Mouse (Mus musculus): ENCODE results near the gene Nol10. TPM values are rescaled to one million over a fixed set of nuclear protein-coding genes. Genes with fewer than 3 reads are reported as not detected.
"Not testable (repeated sequence)": the region's sequence is repeated elsewhere in the genome, so short reads cannot be mapped to it uniquely, and the experiment has no call there.

The Nol10 gene
- total RNA-seq, 2 experiments from 2014 or later: 6.3 to 7.4 TPM

DNA sequence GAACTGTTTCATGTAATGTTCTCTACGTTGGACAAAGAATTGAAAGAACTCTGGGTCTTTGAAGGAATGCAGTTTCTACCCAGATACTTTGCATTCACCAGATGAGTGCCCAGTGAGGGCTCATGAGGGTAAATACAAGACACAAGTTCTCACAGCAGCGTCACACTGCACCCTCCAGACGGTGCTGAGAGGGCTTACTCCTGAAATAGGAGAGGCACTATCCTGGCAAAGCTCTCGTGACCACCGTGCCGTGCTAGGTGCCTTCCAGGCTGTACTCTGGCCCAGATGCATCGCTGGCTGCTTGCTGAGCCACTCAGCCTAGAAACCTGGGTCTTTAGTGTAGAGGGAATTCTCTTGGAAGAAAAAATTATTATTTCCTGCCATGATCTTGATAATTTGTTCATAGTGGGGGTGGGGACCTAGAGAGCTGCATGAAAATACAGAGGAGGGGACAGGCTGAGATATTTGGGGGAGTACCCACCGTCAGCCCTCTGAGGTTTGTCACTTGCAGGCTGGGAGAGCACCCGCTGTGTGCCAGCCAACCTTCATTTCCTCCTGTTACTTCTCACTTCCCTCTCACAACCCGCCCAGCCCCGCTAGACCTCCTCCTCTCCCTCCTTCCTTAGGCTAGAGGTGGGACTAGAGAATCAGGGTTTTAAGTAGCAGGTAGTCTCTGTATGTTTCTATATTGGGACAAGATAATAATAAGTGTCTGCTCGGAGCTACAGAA lies 63.7 kb downstream of the Nol10 start:
- DNase-seq: no peak

DNA sequence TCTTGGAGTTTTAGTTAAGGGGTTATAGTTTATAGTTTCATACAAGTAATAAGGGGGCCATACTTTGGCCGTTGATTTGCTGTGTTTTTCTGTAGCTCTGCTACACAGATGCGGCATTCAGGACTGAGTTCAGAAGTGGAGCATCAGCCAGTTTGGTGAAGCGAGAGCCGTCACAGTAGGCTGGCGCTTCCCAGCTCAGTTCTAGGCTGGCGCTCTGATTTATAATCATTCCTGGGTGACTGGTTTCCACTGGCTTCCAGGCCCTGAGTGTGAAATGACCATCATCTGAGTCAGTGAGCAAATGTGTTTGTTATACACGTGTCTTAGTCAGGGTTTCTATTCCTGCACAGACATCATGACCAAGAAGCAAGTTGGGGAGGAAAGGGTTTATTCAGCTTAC lies 66.5 kb downstream of the Nol10 start:
- DNase-seq: no peak

DNA sequence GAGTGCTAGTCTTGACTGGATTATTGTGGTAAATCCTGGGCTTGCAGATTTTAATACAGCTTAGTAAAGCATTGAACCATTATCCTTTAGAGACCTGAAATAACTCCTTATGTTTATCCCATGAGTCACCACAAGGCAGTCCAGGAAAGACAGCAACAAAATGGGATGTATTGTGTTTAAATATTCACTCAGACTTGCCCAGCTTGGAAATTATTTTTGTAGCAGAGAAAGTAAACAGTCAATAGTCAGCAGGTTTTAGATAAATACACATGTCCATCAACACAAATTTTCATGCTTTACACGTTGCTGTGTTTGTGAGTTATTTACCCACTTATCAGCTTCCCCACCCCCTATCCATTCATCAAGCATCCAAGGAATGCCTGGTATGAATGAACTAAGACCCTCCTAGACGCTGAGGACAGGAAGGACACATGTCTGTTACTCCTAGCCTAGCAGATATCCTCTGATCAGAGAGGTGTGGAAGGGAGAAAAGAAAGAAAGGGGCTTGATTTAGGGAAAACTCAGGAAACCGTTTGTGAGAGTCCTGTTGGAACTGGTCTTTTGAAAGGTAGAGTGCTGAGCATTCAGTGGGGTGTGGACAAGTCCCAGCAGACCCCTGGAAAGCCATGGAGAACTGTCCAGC lies 72.0 kb downstream of the Nol10 start:
- DNase-seq: no peak

DNA sequence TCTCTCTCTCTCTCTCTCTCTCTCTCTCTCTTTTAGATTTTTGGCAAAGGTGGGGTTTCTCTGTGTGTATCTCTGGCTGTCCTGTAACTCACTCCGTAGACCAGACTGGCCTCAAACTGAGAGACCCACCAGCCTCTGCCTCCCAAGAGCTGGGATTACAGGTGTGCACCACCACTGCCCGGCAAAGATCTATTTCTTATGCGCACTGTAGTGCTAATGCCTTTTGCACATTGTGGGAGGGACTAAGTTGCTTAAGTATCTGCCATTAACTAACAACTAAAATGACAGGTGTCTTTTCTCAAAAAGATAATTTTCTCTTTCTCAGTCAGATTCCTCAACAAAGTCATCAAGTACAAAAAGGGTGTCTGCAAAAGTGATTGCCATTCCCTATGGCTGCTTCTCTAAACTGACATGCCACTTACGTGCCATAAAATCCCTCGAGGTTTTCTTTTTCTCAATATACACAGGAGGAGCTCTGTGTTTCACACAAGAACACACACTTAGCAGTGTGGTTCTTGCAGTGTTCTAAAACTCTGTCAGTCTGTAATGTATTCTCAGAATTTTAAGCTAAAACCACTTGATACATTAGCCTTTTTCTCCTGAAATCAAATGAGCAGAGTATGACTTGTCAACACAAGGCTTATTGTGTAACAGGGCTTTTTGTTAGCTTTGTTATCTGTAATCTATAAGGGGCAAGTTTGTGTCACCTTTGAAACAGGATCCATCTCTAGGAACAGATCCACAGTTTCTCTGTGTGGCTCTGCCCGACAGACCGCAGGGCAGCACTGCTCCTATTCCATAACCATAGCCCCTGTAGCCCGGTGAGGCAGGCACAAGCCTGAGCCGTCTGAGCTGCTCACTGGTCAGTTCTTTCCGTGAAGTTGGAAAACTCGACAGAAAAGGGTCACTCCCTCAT lies 77.3 kb downstream of the Nol10 start:
- no peak for DNase-seq

DNA sequence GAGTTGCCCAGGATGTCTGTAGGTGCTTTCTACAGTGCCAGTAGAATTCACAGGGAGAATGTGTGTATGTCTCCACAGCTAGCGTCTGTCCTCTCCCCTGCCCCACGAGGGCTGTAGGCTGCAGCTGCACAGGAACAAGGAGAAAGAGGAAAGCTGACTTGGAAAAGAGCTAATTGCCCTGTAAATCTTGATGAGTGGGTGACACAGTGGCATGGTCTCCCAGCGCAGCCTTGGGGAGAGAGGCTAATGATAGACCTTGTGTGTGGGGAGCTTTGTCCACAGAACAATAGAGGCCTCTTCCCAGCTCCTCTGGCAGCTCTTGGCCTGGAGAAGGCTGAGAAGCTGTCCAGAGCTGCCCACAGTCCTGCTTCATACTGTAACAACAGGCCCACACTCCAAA lies 78.5 kb downstream of the Nol10 start:
- no peak for DNase-seq

DNA sequence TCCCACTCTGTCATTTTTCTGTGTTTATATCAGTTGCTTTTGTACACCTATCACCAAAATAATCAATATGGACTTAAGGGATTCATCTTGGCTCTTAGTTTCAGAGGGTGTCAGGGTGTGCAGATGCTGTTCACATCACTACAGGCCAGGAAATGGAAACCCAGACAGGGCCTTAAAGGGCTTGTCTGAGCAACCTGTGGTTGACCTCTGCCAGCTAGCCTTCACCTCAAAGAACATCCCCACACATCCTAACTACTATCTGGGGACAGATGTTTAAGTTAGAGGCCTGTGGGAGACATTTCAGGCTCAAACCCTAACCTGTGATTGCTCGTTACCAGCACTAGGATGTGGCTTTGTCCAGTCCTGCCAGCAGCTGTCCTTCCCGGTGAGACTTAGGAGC lies 82.3 kb downstream of the Nol10 start:
- no peak for DNase-seq

DNA sequence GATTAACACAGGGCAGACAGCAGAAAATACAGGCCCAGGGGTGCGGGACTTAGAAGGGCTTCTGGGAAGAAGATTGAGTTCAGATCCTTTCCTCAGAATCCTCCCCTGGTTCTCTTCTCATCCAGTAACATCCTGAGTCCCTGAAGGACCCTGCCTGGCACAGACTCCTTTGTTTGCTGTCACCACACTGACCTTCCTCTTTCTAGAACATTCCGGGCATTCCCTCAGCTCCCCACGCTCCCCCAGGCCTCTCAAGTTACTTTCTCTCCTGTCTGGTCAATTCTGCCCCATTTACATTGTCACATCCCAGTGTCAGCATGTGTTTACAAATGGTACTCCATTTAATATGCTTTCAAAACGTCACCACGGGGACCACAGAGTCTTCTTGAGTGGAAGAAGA lies 82.9 kb downstream of the Nol10 start:
- no peak for DNase-seq

DNA sequence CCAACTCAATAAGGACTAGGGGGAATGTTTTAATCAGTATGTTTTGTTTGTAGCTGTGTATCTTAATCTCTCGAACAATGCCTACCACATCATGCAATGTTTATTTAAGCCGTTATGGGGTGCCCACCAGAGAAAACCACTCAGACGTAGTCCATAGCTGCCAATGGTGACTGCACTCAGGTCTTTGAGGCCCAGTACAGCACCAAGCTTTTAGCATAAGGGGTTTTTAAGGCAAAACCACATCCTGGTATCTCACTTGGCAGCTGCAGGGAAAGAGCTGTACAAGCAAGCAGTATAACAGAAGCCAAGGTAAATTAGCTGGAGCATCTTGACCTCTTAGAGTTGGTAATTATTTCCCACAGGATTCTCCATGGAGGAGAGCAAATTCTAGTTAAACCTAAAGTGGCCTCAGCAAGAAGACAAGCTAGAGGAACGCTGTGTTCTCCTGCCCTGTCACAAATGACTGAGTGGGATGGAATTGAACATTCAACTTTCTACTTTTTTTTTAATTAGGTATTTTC lies 83.6 kb downstream of the Nol10 start:
- DNase-seq: no peak

DNA sequence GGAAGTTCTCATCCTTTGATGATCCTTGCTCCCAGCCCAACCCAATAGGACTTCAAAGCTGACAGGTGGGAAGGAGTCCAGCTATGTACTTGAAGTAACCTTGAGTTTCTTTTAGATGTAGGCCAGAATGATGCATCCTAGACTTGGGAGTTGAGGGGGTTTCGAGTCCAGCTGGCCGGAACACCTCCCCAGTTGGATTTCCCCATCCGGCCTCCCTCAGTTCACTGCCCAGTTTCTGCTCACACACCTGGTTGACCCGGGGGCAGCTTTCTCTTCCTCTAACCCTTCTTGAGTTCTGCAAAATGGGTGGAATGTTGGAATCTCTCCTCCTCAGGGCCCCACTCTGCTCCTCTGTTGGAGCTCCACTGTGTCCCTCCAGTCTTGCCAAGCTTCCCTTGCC lies 85.5 kb downstream of the Nol10 start:
- no peak for DNase-seq

DNA sequence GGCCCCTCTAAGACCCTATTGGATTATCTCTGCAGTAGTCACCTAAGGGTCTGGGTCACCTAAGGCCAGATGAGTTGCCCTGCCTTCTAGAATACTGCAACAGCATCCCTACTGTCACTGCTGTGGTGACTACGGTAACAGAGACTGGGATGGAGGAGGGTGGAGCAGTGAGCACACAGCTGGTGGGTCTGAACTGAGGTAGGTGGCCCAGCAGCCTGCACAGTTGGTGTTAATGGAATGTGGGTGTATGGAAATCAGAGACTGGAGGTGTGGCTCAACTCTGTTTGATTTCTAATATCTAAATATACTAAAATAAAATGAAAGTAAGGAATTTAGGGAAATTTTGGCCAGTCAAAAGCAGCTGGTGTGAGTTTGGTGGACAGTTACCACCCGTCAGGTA lies 88.2 kb downstream of the Nol10 start:
- DNase-seq: no peak

DNA sequence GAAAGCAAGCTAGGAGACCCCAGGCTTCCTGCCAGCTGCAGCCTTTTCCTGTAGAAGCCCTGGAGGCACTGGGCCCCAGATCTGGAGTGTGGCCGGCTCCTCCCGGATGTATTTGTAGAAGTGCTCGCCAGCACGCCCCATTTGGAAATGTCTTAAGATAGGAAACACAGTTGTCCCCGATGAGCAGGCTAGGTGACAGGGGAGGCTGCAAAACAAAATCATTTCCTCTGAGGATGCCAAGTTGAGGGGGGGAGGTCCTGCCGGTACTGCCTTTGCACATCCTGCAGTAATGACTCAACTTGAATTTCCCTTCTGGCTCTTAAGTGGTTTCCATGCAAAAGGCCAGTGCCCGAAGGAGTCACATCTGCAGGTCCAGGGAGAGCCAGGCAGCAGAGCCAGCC lies 92.0 kb downstream of the Nol10 start:
- DNase-seq: peak; percentile 42

DNA sequence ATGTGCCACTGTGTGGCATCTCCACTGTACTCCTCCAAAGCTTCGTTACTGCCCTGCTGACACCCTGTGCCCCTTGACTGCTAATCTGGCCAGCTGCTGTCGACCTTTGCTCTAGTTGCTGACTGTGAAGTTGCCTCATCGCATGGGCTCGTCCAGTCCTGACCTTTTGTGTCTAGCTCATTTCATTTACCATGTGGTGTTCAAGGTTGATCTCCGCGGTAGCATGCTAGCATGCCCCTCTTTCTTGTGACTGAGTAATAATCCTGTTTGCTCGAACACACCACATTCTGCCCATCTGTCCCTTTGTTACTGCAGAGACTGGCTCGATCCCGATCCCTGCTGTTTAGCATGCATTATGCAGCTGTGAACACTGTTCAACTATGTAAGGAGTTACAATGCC lies 93.2 kb downstream of the Nol10 start:
- no peak for DNase-seq

DNA sequence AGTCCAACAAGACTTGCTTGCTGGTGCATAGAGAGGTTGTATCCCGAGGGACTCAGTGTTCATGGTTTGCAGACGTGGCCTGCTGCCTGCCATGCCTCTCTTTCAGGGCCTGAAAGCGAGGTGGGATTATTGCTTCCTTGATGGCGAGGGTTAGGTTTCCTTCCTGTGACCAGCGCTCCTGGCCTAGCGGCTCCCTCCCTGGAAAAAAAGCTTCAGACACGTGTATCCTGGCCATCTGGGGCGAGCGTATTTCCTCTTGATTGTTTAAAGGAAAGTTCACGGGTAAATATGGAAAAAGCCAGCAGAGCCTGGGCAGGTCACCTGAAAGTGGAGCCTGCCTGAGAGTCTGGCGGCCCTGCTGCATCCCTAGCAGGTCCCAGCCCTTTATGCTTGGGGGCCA lies 96.1 kb downstream of the Nol10 start:
- peak; percentile 46 for DNase-seq

DNA sequence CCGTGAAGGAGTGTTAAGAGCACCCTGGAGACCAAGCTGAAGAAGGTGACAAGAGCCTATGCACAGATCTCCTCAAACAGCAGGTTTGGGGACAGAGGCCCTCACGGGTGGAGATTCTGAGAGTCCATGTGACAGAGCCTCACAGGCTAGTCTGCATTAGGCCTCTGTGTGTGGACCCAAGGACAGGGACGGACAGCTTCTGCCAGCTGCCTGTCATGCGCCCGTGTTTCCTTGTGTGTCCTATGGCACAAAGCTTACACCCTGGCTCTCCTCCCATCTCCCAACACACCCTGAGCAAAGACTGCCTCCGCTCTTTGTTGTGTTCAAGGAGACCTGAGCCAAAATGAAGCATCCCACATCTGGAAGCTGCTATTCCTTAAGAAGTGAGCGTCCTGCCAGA lies 97.0 kb downstream of the Nol10 start:
- DNase-seq: no peak

DNA sequence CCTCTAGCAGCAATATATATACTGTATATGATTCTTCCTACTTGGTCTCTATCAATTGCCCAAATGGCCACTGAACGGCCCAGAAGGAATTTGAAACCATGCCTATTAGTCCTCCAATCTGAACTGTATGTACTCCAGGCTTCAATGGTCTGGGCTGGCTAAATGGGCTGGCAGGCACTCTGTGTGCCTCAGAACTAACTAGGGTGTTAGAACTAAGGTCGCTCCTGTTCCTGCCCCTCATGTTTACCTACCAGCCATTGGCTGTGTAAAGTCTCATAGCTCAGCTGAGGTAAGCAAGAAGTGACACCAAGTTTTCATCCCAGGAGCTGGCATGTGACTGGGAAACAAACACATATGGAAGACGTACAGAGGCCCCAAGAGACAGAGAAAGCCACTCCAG lies 100.5 kb downstream of the Nol10 start:
- DNase-seq: peak; percentile 5

DNA sequence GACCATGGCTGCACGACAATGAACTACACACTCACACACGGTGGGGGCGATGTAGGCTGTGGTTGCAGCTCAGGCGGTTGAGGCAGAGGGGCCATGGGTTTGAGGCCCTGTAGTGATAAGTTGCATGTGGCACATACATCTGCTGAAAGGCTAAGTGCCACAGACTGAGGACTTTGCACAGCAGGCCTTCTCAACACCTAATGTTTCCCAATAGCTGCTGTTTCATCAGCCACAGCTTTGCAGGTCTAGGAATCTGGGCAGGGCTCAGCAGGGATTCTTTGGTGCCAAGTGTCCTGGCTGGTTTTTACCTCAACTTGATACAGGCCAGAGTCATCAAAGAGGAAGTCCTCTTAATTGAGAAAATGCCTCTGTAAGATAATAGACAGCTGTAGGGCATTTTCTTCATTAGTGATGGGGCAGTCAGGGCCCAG lies 101.4 kb downstream of the Nol10 start:
- peak; percentile 5 for DNase-seq

DNA sequence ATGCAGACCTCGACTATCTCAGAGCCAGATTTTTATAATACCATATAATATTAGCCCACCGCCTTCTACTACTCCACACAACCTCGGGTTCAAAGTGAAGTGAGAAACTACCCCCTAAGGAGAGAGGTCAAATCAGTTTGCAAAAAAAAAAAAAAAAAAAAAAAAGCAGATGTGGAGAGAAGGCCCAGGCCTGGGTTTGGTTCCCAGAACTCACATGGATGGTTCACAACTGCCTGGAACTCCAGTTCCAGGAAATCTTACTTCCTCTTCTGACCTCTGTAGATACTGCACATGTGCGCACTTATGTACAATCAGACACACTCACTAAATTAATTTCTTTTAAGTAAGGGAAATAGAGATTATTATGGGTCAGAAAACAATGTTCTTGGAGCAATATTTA lies 102.2 kb downstream of the Nol10 start:
- DNase-seq: no peak

DNA sequence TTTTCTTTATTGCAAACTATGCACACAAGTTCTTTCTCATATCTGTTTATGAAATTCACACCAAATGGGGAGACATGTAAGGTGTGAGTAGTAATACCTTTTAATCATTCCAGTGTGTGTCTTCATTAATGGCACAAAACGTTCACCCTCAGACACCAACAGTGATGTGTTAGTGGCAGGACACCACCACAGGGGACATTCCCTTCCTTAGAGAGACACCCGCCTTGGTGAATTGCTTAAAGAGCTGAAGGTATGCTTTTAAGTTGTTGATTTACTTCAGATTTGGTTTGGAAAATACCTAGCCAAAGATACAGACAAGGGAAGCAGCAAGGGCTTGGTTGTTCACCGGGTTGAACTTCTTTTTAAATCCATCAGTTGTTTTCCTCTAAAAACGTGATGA lies 102.7 kb downstream of the Nol10 start:
- DNase-seq: no peak

DNA sequence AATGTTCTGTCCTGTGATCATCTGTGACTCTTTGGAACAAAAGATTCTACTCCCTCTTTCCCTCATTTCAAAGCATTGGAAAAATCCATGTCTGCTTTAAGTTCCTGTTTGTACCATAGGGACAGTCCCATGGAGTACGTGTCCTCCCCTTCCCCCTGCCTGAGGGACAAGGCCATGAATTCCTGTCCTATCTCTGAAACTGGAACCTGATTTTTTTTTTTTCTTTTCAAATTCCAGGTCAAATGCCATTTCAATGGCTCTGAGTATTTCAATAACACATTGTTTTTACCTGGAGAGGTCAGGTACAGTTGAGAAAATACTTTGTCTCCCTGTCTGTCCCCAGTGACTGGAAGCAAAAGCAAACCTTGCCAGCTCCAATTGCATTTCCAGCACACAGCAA lies 104.0 kb downstream of the Nol10 start:
- DNase-seq: no peak

DNA sequence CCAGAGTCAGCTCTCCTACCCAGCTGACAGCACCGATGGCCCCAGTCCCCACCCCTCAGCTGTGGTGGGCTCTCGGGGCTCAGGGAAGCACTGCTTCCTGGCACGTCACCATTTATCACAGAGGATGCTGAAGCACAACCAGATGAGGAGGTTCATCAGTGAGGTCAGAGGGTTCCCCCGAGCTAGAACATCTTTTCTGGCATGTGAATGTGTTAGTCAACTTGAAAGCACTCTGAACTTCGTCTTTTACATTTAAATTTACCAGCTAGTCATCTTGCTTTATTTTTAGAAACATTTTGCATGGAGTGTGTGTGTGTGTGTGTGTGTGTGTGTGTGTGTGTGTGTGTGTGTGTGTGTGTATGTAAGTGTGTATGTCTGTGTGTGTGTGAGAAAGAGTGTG lies 105.7 kb downstream of the Nol10 start:
- DNase-seq: no peak

DNA sequence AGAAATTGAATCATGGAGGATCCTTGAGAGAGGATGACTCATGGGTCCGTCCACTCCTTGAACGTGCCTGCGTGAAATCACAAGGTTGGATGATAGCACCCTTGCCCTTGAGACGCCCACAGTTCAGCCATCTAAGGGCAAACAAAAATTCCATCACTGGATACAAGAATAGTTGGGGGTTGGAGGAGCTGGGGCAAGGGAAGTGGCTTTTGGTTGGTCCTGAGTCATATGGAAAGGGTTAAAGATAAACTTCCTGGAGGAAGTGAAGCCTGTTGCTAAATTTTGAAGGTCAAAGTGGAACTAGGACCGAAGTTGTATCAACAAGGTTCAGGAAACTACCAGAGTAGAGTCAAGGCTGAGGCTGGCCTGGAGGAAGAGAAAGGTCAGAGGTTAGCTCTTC lies 106.8 kb downstream of the Nol10 start:
- peak; percentile 2 for DNase-seq

DNA sequence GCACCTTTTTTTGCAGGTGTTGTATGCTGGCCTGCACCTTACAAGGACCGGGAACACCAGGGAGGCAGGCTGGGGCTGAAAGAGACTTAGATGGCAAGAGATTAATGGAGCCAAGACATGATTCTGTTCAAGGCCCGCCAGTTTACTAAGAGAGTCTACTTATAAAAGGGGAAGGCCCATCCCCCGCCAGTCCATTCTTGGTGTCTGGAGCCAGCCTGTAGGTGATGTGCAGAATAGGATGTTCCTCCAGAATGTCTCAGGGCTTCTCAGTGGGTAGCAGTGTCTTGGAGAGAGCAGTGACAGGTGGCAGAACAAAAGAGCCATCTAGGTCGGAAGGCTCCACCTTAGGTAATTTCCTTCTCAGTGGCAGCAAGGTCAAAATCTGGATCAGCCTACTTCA lies 111.0 kb downstream of the Nol10 start:
- DNase-seq: not testable (repeated sequence)

DNA sequence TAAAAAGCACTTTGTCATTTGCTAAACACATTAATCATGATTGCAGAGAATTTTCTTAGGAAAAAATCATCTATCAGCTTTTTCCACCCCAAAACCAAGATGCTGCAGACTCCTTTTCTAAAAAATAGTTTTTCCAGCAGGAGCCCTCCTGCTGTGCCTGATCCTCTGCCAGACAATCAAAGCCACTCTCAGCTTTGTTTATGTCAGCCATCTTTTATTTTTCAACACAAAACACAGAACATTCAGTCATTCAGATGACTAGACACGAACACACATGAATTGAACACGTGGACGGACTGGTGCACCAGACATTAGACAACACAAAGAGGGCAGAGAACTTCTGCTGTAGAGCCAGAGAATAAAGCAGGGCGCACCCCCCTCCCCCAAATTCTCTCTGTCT lies 115.4 kb downstream of the Nol10 start:
- no peak for DNase-seq

Measured in gastrocnemius, postnatal 25 days (tissue).